Mouse (Mus musculus): ENCODE results near the gene Gm45140. TPM values are rescaled to one million over a fixed set of nuclear protein-coding genes. Genes with fewer than 3 reads are reported as not detected.

The Gm45140 gene
- polyA plus RNA-seq, 1 experiment: 0.16 TPM

- 77% methylated on average over 2 of the region's 2 CpGs for WGBS
- no peak for DNase-seq (ENCODE audit: low read depth, low spot score)
Observed at GRCm38 (mm10) chr6:87748078-87748477, 87.5 kb downstream of the Gm45140 start.

GRCm38 (mm10) chr6:87746849-87747248 is 88.7 kb downstream of the Gm45140 start:
- DNase-seq (ENCODE audit: low read depth, low spot score): no peak
- 58% methylated on average over 2 of the region's 2 CpGs for WGBS

- 39% methylated on average over 3 of the region's 3 CpGs for whole genome bisulfite sequencing
- DNase-seq (ENCODE audit: low read depth, low spot score): no peak
Observed at GRCm38 (mm10) chr6:87746059-87746458, 89.5 kb downstream of the Gm45140 start.

- WGBS: 13% methylated on average over 1 of the region's 1 CpGs
- no peak for DNase-seq (ENCODE audit: low read depth, low spot score)
Observed at GRCm38 (mm10) chr6:87745301-87745700, 90.3 kb downstream of the Gm45140 start.

GRCm38 (mm10) chr6:87744632-87745031 is 91.0 kb downstream of the Gm45140 start:
- WGBS: 72% methylated on average over 3 of the region's 3 CpGs
- DNase-seq (ENCODE audit: low read depth, low spot score): no peak

GRCm38 (mm10) chr6:87743281-87743680 is 92.3 kb downstream of the Gm45140 start:
- 69% methylated on average over 5 of the region's 5 CpGs for WGBS
- no peak for DNase-seq (ENCODE audit: low read depth, low spot score)

- no peak for DNase-seq (ENCODE audit: low read depth, low spot score)
- 77% methylated on average over 5 of the region's 5 CpGs for WGBS
Observed at GRCm38 (mm10) chr6:87742804-87743203, 92.8 kb downstream of the Gm45140 start.

GRCm38 (mm10) chr6:87741978-87742377 is 93.6 kb downstream of the Gm45140 start:
- no peak for DNase-seq (ENCODE audit: low read depth, low spot score)
- 78% methylated on average over 8 of the region's 8 CpGs for WGBS

GRCm38 (mm10) chr6:87740496-87740895 is 95.1 kb downstream of the Gm45140 start:
- no peak for DNase-seq (ENCODE audit: low read depth, low spot score)

- 56% methylated on average over 6 of the region's 6 CpGs for WGBS
- DNase-seq (ENCODE audit: low read depth, low spot score): no peak
Observed at GRCm38 (mm10) chr6:87739898-87740297, 95.7 kb downstream of the Gm45140 start.

Other genes with a start within 250 kb of the Gm45140 start
- gene Prokr1, start 245.1 kb downstream of the Gm45140 start, polyA plus RNA-seq (2012; rRNA removed): 0.16 and 0.38 TPM in 2 replicates
- gene Aplf, start 163.6 kb downstream of the Gm45140 start, polyA plus RNA-seq (2012; rRNA removed): 3.6 and 4.6 TPM in 2 replicates
- 1.6 and 3.3 TPM in 2 replicates for gene Efcc1, start 104.9 kb downstream of the Gm45140 start, polyA plus RNA-seq (2012; rRNA removed)
- 0.75 and 0.88 TPM in 2 replicates for gene Gp9, start 57.7 kb downstream of the Gm45140 start, polyA plus RNA-seq (2012; rRNA removed)
- 48.8 and 74.9 TPM in 2 replicates for gene Rab43, start 23.6 kb downstream of the Gm45140 start, polyA plus RNA-seq (2012; rRNA removed)
- gene Isy1, start 3.0 kb upstream of the Gm45140 start, polyA plus RNA-seq (2012; rRNA removed): 12.4 and 17.4 TPM in 2 replicates
- 177 and 180 TPM in 2 replicates for gene Cnbp, start 15.3 kb upstream of the Gm45140 start, polyA plus RNA-seq (2012; rRNA removed)
- gene Copg1, start 52.0 kb upstream of the Gm45140 start, polyA plus RNA-seq (2012; rRNA removed): 68.1 and 77.5 TPM in 2 replicates
- gene Hmces, start 78.1 kb upstream of the Gm45140 start, polyA plus RNA-seq (2012; rRNA removed): 19.4 and 20.3 TPM in 2 replicates
- 3.0 and 5.0 TPM in 2 replicates for gene H1fx, start 145.8 kb upstream of the Gm45140 start, polyA plus RNA-seq (2012; rRNA removed)
- 144 and 174 TPM in 2 replicates for gene Rab7, start 209.5 kb upstream of the Gm45140 start, polyA plus RNA-seq (2012; rRNA removed)
- gene Rpn1, start 248.7 kb upstream of the Gm45140 start, polyA plus RNA-seq (2012; rRNA removed): 282 and 305 TPM in 2 replicates